Mouse (Mus musculus): Measurements from ENCODE around the gene Itsn1.

Gene Itsn1

GRCm38 (mm10) chr16:91811876-91812275, 82.8 kb downstream of the Itsn1 start:
- DNase-seq (ENCODE audit: low spot score): no peak

- no peak for DNase-seq (ENCODE audit: low spot score)
These were observed 84.5 kb downstream of the Itsn1 start for GRCm38 (mm10) chr16:91813543-91813942.

- DNase-seq (ENCODE audit: low spot score): no peak
These were observed 86.0 kb downstream of the Itsn1 start for GRCm38 (mm10) chr16:91815067-91815466.

GRCm38 (mm10) chr16:91820299-91820698, 91.2 kb downstream of the Itsn1 start:
- no peak for DNase-seq (ENCODE audit: low spot score)

- no peak for DNase-seq (ENCODE audit: low spot score)
These were observed 93.2 kb downstream of the Itsn1 start for GRCm38 (mm10) chr16:91822325-91822724.

GRCm38 (mm10) chr16:91822759-91823158, 93.7 kb downstream of the Itsn1 start:
- no peak for DNase-seq (ENCODE audit: low spot score)

GRCm38 (mm10) chr16:91825774-91826325, 96.8 kb downstream of the Itsn1 start:
- no peak for DNase-seq (ENCODE audit: low spot score)

- DNase-seq (ENCODE audit: low spot score): no peak
These were observed 97.8 kb downstream of the Itsn1 start for GRCm38 (mm10) chr16:91826893-91827292.

- DNase-seq (ENCODE audit: low spot score): no peak
These were observed 98.4 kb downstream of the Itsn1 start for GRCm38 (mm10) chr16:91827456-91827855.

- DNase-seq (ENCODE audit: low spot score): no peak
These were observed 99.1 kb downstream of the Itsn1 start for GRCm38 (mm10) chr16:91828160-91828559.

GRCm38 (mm10) chr16:91828603-91829002, 99.5 kb downstream of the Itsn1 start:
- no peak for DNase-seq (ENCODE audit: low spot score)

- no peak for DNase-seq (ENCODE audit: low spot score)
These were observed 100.0 kb downstream of the Itsn1 start for GRCm38 (mm10) chr16:91829121-91829520.

GRCm38 (mm10) chr16:91830260-91830659, 101.2 kb downstream of the Itsn1 start:
- no peak for DNase-seq (ENCODE audit: low spot score)

GRCm38 (mm10) chr16:91833121-91833520, 104.0 kb downstream of the Itsn1 start:
- no peak for DNase-seq (ENCODE audit: low spot score)

- DNase-seq (ENCODE audit: low spot score): no peak
These were observed 104.5 kb downstream of the Itsn1 start for GRCm38 (mm10) chr16:91833558-91833957.

- DNase-seq (ENCODE audit: low spot score): no peak
These were observed 104.9 kb downstream of the Itsn1 start for GRCm38 (mm10) chr16:91833981-91834380.

- DNase-seq (ENCODE audit: low spot score): no peak
These were observed 106.7 kb downstream of the Itsn1 start for GRCm38 (mm10) chr16:91835790-91836189.

GRCm38 (mm10) chr16:91836592-91837557, 107.8 kb downstream of the Itsn1 start:
- DNase-seq (ENCODE audit: low spot score): no peak

- DNase-seq (ENCODE audit: low spot score): no peak
These were observed 108.5 kb downstream of the Itsn1 start for GRCm38 (mm10) chr16:91837558-91838041.

GRCm38 (mm10) chr16:91838771-91839170, 109.7 kb downstream of the Itsn1 start:
- DNase-seq (ENCODE audit: low spot score): no peak

- DNase-seq (ENCODE audit: low spot score): no peak
These were observed 110.4 kb downstream of the Itsn1 start for GRCm38 (mm10) chr16:91839462-91839861.

- DNase-seq (ENCODE audit: low spot score): no peak
These were observed 112.0 kb downstream of the Itsn1 start for GRCm38 (mm10) chr16:91841026-91841630.

Data from urinary bladder, postnatal 25 days (tissue).